Mouse (Mus musculus) embryonic facial prominence, embryonic 13.5 days (tissue): ENCODE measurements at regions not wholly inside any gene's neighbourhood (a gene's known extent, or its start where the extent isn't known, plus 50 kb on each side); places are given as distances from the start of the nearest gene placed in this dataset.

ENCODE experiments used
- ATAC-seq: fragments of 200-750 bp; cut with Nextera tagmentation; 2 replicates; pipeline ENCODE4 v1.8.0; 2017; ENCODE audit warnings: low read depth; ENCODE audit not compliant: insufficient number of reproducible peaks, insufficient read depth, low FRiP score, low TSS enrichment
- H3K27ac ChIP-seq: fragments of 300-500 bp; sonication (generic); 2 replicates; pipeline ENCODE4 v1.5.1; 2015; ENCODE audit warnings: moderate library complexity, mild to moderate bottlenecking, inconsistent platforms
- H3K27me3 ChIP-seq: fragments of 300-500 bp; sonication (generic); 2 replicates; pipeline ENCODE4 v1.6.1; 2015; ENCODE audit warnings: mild to moderate bottlenecking, inconsistent platforms
- H3K36me3 ChIP-seq: fragments of 300-500 bp; sonication (generic); 2 replicates; pipeline ENCODE4 v1.6.1; 2015; ENCODE audit warnings: mild to moderate bottlenecking, inconsistent platforms
- H3K4me1 ChIP-seq: fragments of 300-500 bp; sonication (generic); 2 replicates; pipeline ENCODE4 v1.6.1; 2015; ENCODE audit warnings: inconsistent platforms
- H3K4me2 ChIP-seq: fragments of 300-500 bp; sonication (generic); 2 replicates; pipeline ENCODE4 v1.6.1; 2015; ENCODE audit warnings: moderate library complexity, mild to moderate bottlenecking, inconsistent platforms
- H3K4me3 ChIP-seq: fragments of 300-500 bp; sonication (generic); 2 replicates; pipeline ENCODE4 v1.5.1; 2015; ENCODE audit warnings: mild to moderate bottlenecking, inconsistent platforms
- H3K9ac ChIP-seq: fragments of 300-500 bp; sonication (generic); 2 replicates; pipeline ENCODE4 v1.6.1; 2015; ENCODE audit warnings: mild to moderate bottlenecking, inconsistent platforms
- H3K9me3 ChIP-seq: fragments of 300-500 bp; sonication (generic); 2 replicates; pipeline ENCODE4 v1.6.1; 2016; ENCODE audit warnings: inconsistent platforms
- WGBS: fragments of 180-500 bp; shearing (Covaris S2); methylation state at CpG from one replicate; pipeline ENCODE4 v1.1.7; 2015; ENCODE audit warnings: mixed read lengths; 5-methylcytosine and 5-hydroxymethylcytosine counted together

DNA sequence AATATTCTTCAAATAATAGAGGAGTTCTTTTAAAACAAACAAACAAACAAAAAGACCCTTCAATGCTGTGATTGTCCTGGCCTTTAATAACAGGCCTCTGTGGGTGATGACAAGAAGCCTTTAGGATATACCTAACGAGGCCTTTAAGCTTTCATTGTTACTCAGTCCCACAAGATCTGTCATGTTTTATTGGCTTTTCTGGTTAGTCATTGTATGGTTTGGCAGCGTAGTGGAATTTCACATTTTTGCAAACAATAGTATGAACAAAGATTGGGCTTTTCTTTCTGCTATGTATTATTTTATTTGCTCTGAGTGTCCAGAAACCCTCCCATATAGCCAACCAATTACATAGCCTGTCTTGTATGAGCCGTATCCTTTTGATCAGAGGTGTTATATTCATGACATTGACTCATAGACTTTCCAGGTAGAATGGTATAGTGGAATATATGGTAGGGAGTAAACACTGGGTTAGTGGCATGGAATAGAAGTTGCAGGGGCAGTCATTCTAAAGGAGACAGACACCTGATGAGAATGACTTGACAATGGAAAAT is 76.1 kb upstream of the Cerkl start:
- Histone ChIP-seq H3K36me3 (no peaks in the 10 kb centered on the region), H3K4me1 (peaks cover 17% of the 10 kb centered on the region), H3K27me3 (no peaks in the 10 kb centered on the region), H3K9ac (no peak overlapping the region), H3K9me3 (no peaks in the 10 kb centered on the region), H3K4me3 (no peak overlapping the region), H3K27ac (no peak overlapping the region), H3K4me2 (no peak overlapping the region)
- whole genome bisulfite sequencing: 63% methylated on average over 3 of the region's 3 CpGs
- ATAC-seq: no peak

DNA sequence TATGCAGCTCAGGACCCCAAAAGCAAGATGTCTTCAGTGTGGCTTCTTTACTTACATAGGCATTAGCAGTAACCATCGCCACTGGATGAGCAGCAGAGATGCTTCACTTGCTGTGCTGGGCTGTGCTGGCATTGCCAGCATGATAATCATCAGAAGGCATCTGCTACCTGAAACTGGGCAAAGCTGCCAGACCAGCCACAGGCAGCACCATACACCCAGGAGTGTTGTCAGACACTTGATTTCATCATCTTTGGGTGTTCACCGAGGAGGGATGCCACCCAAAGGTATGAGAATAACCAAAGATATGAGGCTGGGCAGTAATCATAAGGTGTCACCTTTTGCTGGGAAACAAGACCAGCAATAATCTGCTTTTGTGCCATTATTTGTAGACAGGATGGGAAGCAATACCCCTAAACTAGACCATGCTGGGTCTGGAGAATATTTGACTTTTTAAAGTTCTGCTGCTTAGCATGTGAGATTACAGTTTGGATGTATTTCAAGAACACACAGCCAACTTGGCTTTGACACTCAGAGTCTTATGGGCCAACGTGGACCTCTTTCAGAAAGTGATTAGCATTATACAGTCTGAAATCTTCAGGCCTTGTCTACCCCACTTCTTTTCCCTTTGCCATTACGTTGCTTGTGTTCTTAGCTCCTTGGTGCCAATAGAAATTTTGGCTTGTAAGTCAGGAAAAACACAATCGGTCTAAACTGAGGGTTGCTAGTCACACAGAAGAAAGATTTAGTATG is 80.7 kb upstream of the Cerkl start:
- H3K4me3 ChIP-seq: no peak overlapping the region
- whole genome bisulfite sequencing: 86% methylated on average over 5 of the region's 5 CpGs
- no peak overlapping the region for H3K27ac ChIP-seq
- ATAC-seq: no peak
- no peaks in the 10 kb centered on the region for H3K9me3 ChIP-seq
- no peak overlapping the region for H3K9ac ChIP-seq
- no peak overlapping the region for H3K4me2 ChIP-seq
- no peaks in the 10 kb centered on the region for H3K36me3 ChIP-seq
- H3K4me1 ChIP-seq: peaks cover 4% of the 10 kb centered on the region
- H3K27me3 ChIP-seq: no peaks in the 10 kb centered on the region

DNA sequence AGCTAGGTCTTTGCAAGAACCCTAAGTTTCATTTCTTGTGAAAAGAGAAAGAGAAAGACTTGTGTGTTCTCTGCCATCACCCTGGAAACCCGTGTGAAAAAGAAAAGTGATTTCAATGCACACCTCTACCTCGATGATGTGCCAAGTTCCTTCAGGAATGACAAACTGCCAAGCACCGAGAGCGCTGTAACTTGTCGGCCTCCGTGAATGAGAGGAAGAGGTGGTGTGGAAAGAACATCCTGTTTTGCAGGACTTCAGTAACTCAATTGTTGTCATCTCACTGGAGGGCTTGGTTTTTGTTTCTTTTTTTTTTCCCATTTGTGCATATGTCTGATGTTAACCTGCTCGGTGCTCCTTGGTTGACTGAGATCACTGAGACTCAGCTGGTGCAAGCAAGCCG is 83.8 kb upstream of the Cerkl start:
- Histone ChIP-seq H3K9ac (no peak overlapping the region), H3K4me3 (no peak overlapping the region), H3K4me2 (no peak overlapping the region), H3K27ac (no peak overlapping the region), H3K9me3 (no peaks in the 10 kb centered on the region), H3K36me3 (no peaks in the 10 kb centered on the region), H3K27me3 (no peaks in the 10 kb centered on the region), H3K4me1 (peaks cover 4% of the 10 kb centered on the region)
- no peak for ATAC-seq
- WGBS: 85% methylated on average over 8 of the region's 8 CpGs

DNA sequence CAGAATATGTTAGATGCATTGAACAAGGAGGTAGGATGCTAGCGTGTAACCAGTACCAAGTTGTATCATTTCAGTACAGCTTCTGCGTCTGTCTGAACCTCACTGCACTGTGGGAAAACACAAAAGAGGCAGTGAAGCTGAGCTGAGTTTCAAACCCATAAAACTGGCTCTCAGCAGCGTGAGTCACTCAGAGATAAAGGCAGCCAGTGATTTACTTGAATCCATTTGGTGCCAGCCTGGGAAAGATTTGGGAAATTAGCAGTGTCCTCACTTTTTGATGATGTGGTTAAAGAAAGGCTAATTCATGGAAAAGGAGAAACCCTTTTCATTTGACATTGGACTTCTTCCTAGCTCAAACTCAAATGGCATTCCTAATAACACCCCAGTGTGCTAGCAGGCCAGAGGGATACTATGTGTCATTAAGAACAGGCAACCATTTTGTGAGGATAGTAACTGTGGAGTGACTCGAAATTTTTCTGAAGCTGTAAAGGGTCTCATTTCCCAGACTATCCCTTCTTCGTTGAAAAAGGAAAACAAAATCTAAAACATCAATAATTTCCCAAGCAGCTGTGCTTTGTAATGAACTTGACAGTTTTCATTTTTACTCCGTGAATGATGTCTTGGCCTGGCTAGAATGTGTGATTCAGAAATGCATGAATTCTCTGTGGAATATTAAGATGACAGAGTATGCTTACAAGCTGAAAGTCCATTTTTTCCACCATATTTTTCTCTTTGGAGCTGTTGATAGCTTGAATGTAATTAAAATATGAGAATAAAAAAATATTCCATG is 85.8 kb upstream of the Cerkl start:
- no peak for ATAC-seq
- H3K27ac ChIP-seq: no peak overlapping the region
- H3K4me1 ChIP-seq: peaks cover 4% of the 10 kb centered on the region
- no peaks in the 10 kb centered on the region for H3K9me3 ChIP-seq
- no peak overlapping the region for H3K9ac ChIP-seq
- H3K4me2 ChIP-seq: no peak overlapping the region
- no peaks in the 10 kb centered on the region for H3K27me3 ChIP-seq
- no peak overlapping the region for H3K4me3 ChIP-seq
- 76% methylated on average over 6 of the region's 6 CpGs for WGBS
- no peaks in the 10 kb centered on the region for H3K36me3 ChIP-seq

DNA sequence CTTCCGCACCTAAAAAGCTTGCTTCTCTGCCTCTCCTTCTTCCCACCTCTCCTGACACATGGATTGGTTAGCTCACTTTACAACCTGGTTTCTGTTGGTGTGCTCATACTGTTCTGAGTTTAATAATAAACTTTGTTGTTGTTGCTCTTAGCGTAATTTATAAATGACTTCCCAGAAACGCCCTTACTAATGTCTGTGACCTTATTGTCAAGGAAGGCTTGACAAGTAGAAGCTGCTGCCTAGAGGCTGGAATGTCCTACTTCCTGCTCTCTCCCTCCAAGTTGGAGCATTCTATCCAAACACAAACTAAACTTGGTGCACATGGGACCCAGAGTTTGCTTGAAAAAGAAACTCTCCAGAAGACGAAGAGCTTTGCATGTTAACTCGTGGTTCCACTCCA is 86.9 kb upstream of the Cerkl start:
- H3K27me3 ChIP-seq: no peaks in the 10 kb centered on the region
- no peaks in the 10 kb centered on the region for H3K4me1 ChIP-seq
- no peak overlapping the region for H3K4me3 ChIP-seq
- H3K27ac ChIP-seq: no peak overlapping the region
- H3K4me2 ChIP-seq: no peak overlapping the region
- no peaks in the 10 kb centered on the region for H3K36me3 ChIP-seq
- H3K9ac ChIP-seq: no peak overlapping the region
- ATAC-seq: no peak
- WGBS: 70% methylated on average over 5 of the region's 5 CpGs
- H3K9me3 ChIP-seq: no peaks in the 10 kb centered on the region

DNA sequence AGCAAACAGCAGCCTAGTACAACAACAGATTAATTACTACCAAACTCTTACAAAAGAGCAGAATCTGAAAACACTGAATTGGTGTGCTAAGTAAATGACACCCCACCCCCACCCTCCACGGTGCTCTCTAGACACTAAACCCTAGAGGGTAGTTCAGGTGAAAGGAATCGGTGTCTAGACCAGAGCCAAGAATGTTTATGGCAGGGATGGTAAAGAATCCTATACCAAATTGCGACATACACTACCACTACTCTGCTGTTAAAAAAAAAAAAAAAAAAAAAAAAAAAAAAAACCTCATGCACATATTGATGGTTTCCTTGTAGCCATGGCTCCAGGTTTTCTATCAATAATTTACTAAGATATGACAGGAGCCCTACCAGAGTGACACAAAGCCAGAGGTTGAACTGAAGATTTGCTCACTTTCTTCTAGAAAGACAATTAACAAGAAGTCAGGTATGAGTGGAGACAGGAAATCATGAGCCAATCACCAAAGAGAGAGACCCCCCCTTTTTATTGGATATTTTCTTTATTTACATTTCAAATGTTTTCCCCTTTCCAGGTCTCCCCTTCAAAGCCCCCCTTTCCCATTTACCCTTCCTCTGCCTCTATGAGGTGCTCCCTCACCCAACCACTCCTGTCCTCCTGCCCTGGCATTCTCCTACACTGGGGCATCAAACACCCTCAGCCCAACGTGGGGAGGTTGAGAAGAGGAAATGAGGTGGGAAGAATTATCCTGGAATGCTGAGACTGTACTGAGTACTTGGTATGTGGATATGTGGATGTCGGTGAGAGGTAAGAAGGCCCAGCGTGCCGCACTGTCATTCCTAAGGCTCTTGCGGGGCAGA is 87.6 kb upstream of the Cerkl start:
- Histone ChIP-seq H3K9ac (no peak overlapping the region), H3K4me2 (no peak overlapping the region), H3K4me3 (no peak overlapping the region), H3K36me3 (no peaks in the 10 kb centered on the region), H3K9me3 (no peaks in the 10 kb centered on the region), H3K27me3 (no peaks in the 10 kb centered on the region), H3K27ac (no peak overlapping the region), H3K4me1 (no peaks in the 10 kb centered on the region)
- ATAC-seq: no peak
- WGBS: 84% methylated on average over 8 of the region's 8 CpGs

DNA sequence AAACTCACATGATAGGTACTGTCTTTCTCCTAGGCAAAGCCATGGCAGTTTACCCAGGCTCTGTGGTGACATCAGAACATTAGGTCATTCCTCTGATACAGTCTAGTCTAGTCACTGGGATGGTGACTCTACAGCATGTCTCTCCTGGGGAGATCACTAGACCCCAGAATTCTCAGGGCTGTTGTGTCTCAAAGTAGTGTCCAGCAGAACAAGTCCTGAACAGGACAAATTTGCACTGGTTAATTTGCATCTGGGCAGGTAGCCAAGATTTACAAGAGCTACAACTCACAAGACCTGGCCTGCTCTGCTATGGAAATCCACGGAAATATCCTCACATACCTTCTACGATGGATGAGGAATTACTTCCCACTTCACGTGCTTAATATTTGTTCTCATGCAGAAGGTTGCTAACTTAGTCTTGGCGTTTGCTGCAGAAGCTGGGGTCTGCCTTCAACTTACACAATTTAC is 88.2 kb upstream of the Cerkl start:
- Histone ChIP-seq H3K4me3 (no peak overlapping the region), H3K27me3 (no peaks in the 10 kb centered on the region), H3K9me3 (no peaks in the 10 kb centered on the region), H3K9ac (no peak overlapping the region), H3K4me1 (peaks cover 4% of the 10 kb centered on the region; the same call in 1 of the 2 replicates), H3K27ac (no peak overlapping the region), H3K36me3 (no peaks in the 10 kb centered on the region), H3K4me2 (no peak overlapping the region)
- ATAC-seq: no peak
- 64% methylated on average over 4 of the region's 4 CpGs for WGBS

DNA sequence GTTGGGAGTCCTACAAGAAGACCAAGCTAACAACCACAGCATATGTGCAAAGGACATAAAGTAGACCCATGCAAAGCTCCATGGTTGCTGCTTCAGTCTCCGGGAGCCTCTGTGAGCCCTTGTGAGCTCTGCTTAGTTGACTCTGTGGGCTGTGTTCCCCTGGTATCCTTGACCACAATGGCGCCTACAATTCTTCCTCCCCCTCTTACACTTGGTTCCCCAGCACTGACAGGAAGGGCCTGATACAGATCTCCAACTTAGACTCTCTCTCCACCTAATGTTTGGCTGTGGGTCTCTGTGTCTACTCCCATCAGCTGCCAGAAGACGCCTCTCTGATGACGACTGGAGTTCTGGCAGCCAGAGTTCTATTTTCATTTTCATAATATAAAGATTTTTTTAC is 88.9 kb upstream of the Itprid2 start:
- Histone ChIP-seq H3K4me1 (peaks cover 10% of the 10 kb centered on the region), H3K27ac (no peak overlapping the region), H3K9ac (no peak overlapping the region), H3K9me3 (no peaks in the 10 kb centered on the region), H3K4me3 (no peak overlapping the region), H3K36me3 (no peaks in the 10 kb centered on the region), H3K27me3 (no peaks in the 10 kb centered on the region), H3K4me2 (no peak overlapping the region)
- no peak for ATAC-seq
- 81% methylated on average over 4 of the region's 4 CpGs for WGBS

DNA sequence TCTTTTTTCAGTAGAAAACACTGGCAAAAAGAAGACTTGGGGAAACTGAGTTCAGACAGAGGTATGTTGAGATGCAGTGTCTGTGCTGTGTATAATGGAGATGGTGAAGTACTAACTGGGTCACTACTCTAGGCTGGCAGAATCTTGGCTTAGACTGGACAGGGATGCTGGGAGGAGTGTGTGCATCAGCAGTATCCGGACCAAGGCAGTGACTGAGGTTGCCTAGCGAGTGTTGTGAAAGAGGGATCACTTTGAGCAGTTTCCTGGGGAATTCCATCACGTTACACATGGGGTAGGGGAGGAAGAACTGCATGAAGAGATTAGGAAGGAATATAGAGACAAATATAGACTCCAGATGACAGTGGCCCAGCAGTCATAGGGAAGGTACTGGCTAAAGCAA is 87.9 kb upstream of the Itprid2 start:
- WGBS: 70% methylated on average over 3 of the region's 3 CpGs
- Histone ChIP-seq H3K4me3 (no peak overlapping the region), H3K9ac (no peak overlapping the region), H3K36me3 (no peaks in the 10 kb centered on the region), H3K4me2 (no peak overlapping the region), H3K4me1 (peaks cover 10% of the 10 kb centered on the region), H3K27ac (no peak overlapping the region), H3K9me3 (no peaks in the 10 kb centered on the region), H3K27me3 (no peaks in the 10 kb centered on the region)
- no peak for ATAC-seq

DNA sequence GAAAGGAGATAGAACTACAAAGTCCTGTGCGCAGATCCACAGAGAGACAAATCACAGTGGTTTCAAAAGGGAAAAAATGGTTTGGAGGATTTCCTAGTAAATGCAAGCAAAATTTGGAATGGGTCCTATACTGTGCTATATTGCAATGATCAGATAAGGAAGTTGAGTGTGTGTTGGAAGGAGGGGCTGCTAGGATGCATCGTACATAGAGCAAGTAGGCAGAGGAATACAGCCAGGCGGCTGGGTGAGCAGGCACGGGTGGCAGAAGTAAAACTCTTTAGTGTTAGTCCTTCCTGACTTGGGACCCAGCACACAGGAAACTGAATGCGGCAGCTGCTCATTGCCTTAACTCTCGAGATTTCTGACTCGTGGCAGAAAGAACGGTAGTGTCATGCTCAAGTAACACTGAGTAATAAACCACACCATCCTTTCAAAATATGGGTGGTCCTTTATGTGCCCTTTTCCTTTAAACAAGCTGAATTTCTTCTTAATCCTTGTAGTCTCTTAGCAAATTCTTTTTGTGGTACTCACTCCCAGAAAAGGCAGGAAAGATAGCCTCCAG is 87.0 kb upstream of the Itprid2 start:
- Histone ChIP-seq H3K9me3 (no peaks in the 10 kb centered on the region), H3K27ac (no peak overlapping the region), H3K4me3 (no peak overlapping the region), H3K9ac (no peak overlapping the region), H3K4me1 (peaks cover 10% of the 10 kb centered on the region), H3K4me2 (no peak overlapping the region), H3K27me3 (no peaks in the 10 kb centered on the region), H3K36me3 (no peaks in the 10 kb centered on the region)
- 71% methylated on average over 8 of the region's 8 CpGs for WGBS
- no peak for ATAC-seq

DNA sequence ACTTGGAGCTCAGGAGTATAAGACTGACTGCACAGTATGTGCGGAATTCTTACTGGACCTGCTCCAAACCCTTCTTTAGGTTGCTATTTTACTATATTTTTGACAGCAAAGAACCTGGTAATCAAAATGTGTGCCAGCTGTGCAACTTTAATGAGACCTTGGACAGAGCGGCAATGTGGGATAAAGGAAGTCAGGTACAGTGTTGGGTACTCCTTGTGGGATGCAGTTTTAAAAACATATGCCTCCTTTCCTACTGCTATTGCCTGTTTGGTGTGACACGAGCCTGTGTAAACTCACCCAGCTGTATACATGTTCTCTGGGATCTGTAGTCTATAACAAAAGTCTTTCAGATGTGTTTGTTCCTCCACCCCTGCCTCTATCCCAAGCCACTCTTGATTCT is 85.4 kb upstream of the Itprid2 start:
- no peak overlapping the region for H3K4me2 ChIP-seq
- WGBS: 78% methylated on average over 3 of the region's 3 CpGs
- H3K9me3 ChIP-seq: no peaks in the 10 kb centered on the region
- H3K36me3 ChIP-seq: no peaks in the 10 kb centered on the region
- H3K27me3 ChIP-seq: no peaks in the 10 kb centered on the region
- H3K4me3 ChIP-seq: no peak overlapping the region
- ATAC-seq: no peak
- peaks cover 10% of the 10 kb centered on the region for H3K4me1 ChIP-seq
- H3K27ac ChIP-seq: no peak overlapping the region
- no peak overlapping the region for H3K9ac ChIP-seq
